Mouse (Mus musculus) forebrain, embryonic 15.5 days (tissue): Measurements from ENCODE around the gene Clrn3. TPM values are rescaled to one million over a fixed set of nuclear protein-coding genes. Genes with fewer than 3 reads are reported as not detected.

ENCODE experiments used
- ATAC-seq: fragments of 200-750 bp; cut with Nextera tagmentation; replicated peaks from 2 replicates; pipeline ENCODE4 v1.8.0; 2017; ENCODE audit warnings: mild to moderate bottlenecking, moderate TSS enrichment, moderate library complexity
- H3K27ac ChIP-seq: fragments of 300-500 bp; sonication (generic); replicated peaks from 2 replicates; pipeline ENCODE4 v1.5.1; 2015; ENCODE audit warnings: mild to moderate bottlenecking, inconsistent platforms
- H3K27me3 ChIP-seq: fragments of 300-500 bp; sonication (generic); 2 replicates; pipeline ENCODE4 v1.6.1; 2015; ENCODE audit warnings: inconsistent platforms
- H3K36me3 ChIP-seq: fragments of 300-500 bp; sonication (generic); 2 replicates; pipeline ENCODE4 v1.6.1; 2015; ENCODE audit warnings: mild to moderate bottlenecking, inconsistent platforms
- H3K4me1 ChIP-seq: fragments of 300-500 bp; sonication (generic); 2 replicates; pipeline ENCODE4 v1.6.1; 2015; ENCODE audit warnings: inconsistent platforms
- H3K4me2 ChIP-seq: fragments of 300-500 bp; sonication (generic); replicated peaks from 2 replicates; pipeline ENCODE4 v1.6.1; 2015; ENCODE audit warnings: mild to moderate bottlenecking, inconsistent platforms
- H3K4me3 ChIP-seq: fragments of 300-500 bp; sonication (generic); 2 replicates; pipeline ENCODE4 v1.5.1; 2015; ENCODE audit warnings: mild to moderate bottlenecking, inconsistent platforms
- H3K9ac ChIP-seq: fragments of 300-500 bp; sonication (generic); replicated peaks from 2 replicates; pipeline ENCODE4 v1.6.1; 2015; ENCODE audit warnings: mild to moderate bottlenecking, inconsistent platforms
- H3K9me3 ChIP-seq: fragments of 300-500 bp; sonication (generic); 2 replicates; pipeline ENCODE4 v1.6.1; 2016; ENCODE audit warnings: inconsistent platforms
- WGBS: fragments of 180-500 bp; shearing (Covaris S2); methylation state at CpG from one replicate; pipeline ENCODE4 v1.1.7; 2015; ENCODE audit warnings: mixed read lengths; 5-methylcytosine and 5-hydroxymethylcytosine counted together
- polyA plus RNA-seq: library from polyadenylated mRNA; unstranded; fragments of >200 nt; fragmentation: Nextera tagmentation; extraction: Ambion mirVana; gene quantifications from 2 replicates; pipeline ENCODE4 v1.2.1, GENCODE M21; 2015

The Clrn3 gene
- polyA plus RNA-seq, 1 experiment from 2014 or later, result not detected

GRCm38 (mm10) chr7:135534548-135535189 lies 6.2 kb upstream of the Clrn3 start:
- no peaks in the 10 kb centered on the region for H3K9me3 ChIP-seq
- no peak overlapping the region for H3K4me3 ChIP-seq
- peaks cover 5% of the 10 kb centered on the region; the same call in 1 of the 2 replicates for H3K4me1 ChIP-seq
- no peak overlapping the region for H3K27ac ChIP-seq
- 60% methylated on average over 2 of the region's 2 CpGs for WGBS
- H3K36me3 ChIP-seq, result no peaks in the 10 kb centered on the region
- H3K4me2 ChIP-seq, result no peak overlapping the region
- H3K9ac ChIP-seq, result no peak overlapping the region
- peaks cover 8% of the 10 kb centered on the region; the same call in 1 of the 2 replicates for H3K27me3 ChIP-seq
- no peak for ATAC-seq

- Histone ChIP-seq H3K4me2 (no peak overlapping the region), H3K27ac (no peak overlapping the region), H3K4me3 (no peak overlapping the region), H3K27me3 (no peaks in the 10 kb centered on the region), H3K9me3 (no peaks in the 10 kb centered on the region), H3K9ac (no peak overlapping the region), H3K36me3 (no peaks in the 10 kb centered on the region), H3K4me1 (no peaks in the 10 kb centered on the region)
- WGBS, result 84% methylated on average over 2 of the region's 2 CpGs
- ATAC-seq, result no peak
Measured at GRCm38 (mm10) chr7:135529068-135529467, 614 bp upstream of the Clrn3 start.

GRCm38 (mm10) chr7:135527169-135527568 lies 1.3 kb downstream of the Clrn3 start:
- no peak overlapping the region for H3K4me2 ChIP-seq
- no peaks in the 10 kb centered on the region for H3K4me1 ChIP-seq
- no peaks in the 10 kb centered on the region for H3K36me3 ChIP-seq
- H3K27ac ChIP-seq, result no peak overlapping the region
- no peaks in the 10 kb centered on the region for H3K9me3 ChIP-seq
- WGBS, result 79% methylated on average over 3 of the region's 3 CpGs
- H3K4me3 ChIP-seq, result no peak overlapping the region
- H3K27me3 ChIP-seq, result no peaks in the 10 kb centered on the region
- no peak overlapping the region for H3K9ac ChIP-seq
- ATAC-seq, result no peak

GRCm38 (mm10) chr7:135526574-135527152 lies 1.8 kb downstream of the Clrn3 start:
- no peaks in the 10 kb centered on the region for H3K36me3 ChIP-seq

GRCm38 (mm10) chr7:135524424-135524967 lies 4.0 kb downstream of the Clrn3 start:
- 89% methylated on average over 6 of the region's 6 CpGs for WGBS
- no peak overlapping the region for H3K9ac ChIP-seq
- no peaks in the 10 kb centered on the region for H3K36me3 ChIP-seq
- H3K4me3 ChIP-seq, result no peak overlapping the region
- H3K27ac ChIP-seq, result no peak overlapping the region
- no peak for ATAC-seq
- H3K27me3 ChIP-seq, result no peaks in the 10 kb centered on the region
- H3K4me2 ChIP-seq, result no peak overlapping the region
- no peaks in the 10 kb centered on the region for H3K9me3 ChIP-seq
- no peaks in the 10 kb centered on the region for H3K4me1 ChIP-seq

More at GRCm38 (mm10) chr7:135526574-135527152, 1.8 kb downstream of the Clrn3 start:
- H3K9ac ChIP-seq, result no peak overlapping the region
- H3K4me2 ChIP-seq, result no peak overlapping the region
- ATAC-seq, result no peak
- H3K27ac ChIP-seq, result no peak overlapping the region
- no peaks in the 10 kb centered on the region for H3K4me1 ChIP-seq
- H3K9me3 ChIP-seq, result no peaks in the 10 kb centered on the region
- H3K4me3 ChIP-seq, result no peak overlapping the region
- WGBS, result 92% methylated on average over 3 of the region's 3 CpGs
- no peaks in the 10 kb centered on the region for H3K27me3 ChIP-seq

GRCm38 (mm10) chr7:135523981-135524380 lies 4.5 kb downstream of the Clrn3 start:
- no peak for ATAC-seq
- 40% methylated on average over 4 of the region's 4 CpGs for WGBS

GRCm38 (mm10) chr7:135521755-135522512 lies 6.5 kb downstream of the Clrn3 start:
- Histone ChIP-seq H3K9ac (no peak overlapping the region), H3K36me3 (no peaks in the 10 kb centered on the region), H3K4me3 (no peak overlapping the region), H3K27me3 (no peaks in the 10 kb centered on the region), H3K4me2 (no peak overlapping the region), H3K4me1 (no peaks in the 10 kb centered on the region), H3K9me3 (no peaks in the 10 kb centered on the region), H3K27ac (no peak overlapping the region)
- no peak for ATAC-seq
- WGBS, result 75% methylated on average over 15 of the region's 15 CpGs

More at GRCm38 (mm10) chr7:135523981-135524380, 4.5 kb downstream of the Clrn3 start:
- H3K4me2 ChIP-seq, result no peak overlapping the region
- H3K4me3 ChIP-seq, result no peak overlapping the region
- H3K36me3 ChIP-seq, result no peaks in the 10 kb centered on the region
- no peaks in the 10 kb centered on the region for H3K27me3 ChIP-seq
- H3K4me1 ChIP-seq, result no peaks in the 10 kb centered on the region
- H3K27ac ChIP-seq, result no peak overlapping the region
- no peak overlapping the region for H3K9ac ChIP-seq
- H3K9me3 ChIP-seq, result no peaks in the 10 kb centered on the region

GRCm38 (mm10) chr7:135520241-135520640 lies 8.2 kb downstream of the Clrn3 start:
- Histone ChIP-seq H3K27me3 (no peaks in the 10 kb centered on the region), H3K4me2 (no peak overlapping the region), H3K9me3 (no peaks in the 10 kb centered on the region), H3K27ac (no peak overlapping the region), H3K4me3 (no peak overlapping the region), H3K4me1 (no peaks in the 10 kb centered on the region), H3K36me3 (no peaks in the 10 kb centered on the region), H3K9ac (no peak overlapping the region)
- 62% methylated on average over 5 of the region's 5 CpGs for WGBS
- no peak for ATAC-seq

- H3K27ac ChIP-seq, result no peak overlapping the region
Measured at GRCm38 (mm10) chr7:135517191-135517590, 11.3 kb downstream of the Clrn3 start.

GRCm38 (mm10) chr7:135511723-135512122 lies 16.7 kb downstream of the Clrn3 start:
- no peak for ATAC-seq
- Histone ChIP-seq H3K4me1 (no peaks in the 10 kb centered on the region), H3K27me3 (no peaks in the 10 kb centered on the region), H3K4me2 (no peak overlapping the region), H3K36me3 (no peaks in the 10 kb centered on the region), H3K4me3 (no peak overlapping the region), H3K9me3 (no peaks in the 10 kb centered on the region), H3K27ac (no peak overlapping the region), H3K9ac (no peak overlapping the region)
- WGBS, result 83% methylated on average over 3 of the region's 3 CpGs

More at GRCm38 (mm10) chr7:135517191-135517590, 11.3 kb downstream of the Clrn3 start:
- Histone ChIP-seq H3K36me3 (no peaks in the 10 kb centered on the region), H3K9me3 (no peaks in the 10 kb centered on the region), H3K4me1 (no peaks in the 10 kb centered on the region), H3K9ac (no peak overlapping the region), H3K4me3 (no peak overlapping the region), H3K4me2 (no peak overlapping the region), H3K27me3 (no peaks in the 10 kb centered on the region)
- ATAC-seq, result no peak
- WGBS, result 81% methylated on average over 4 of the region's 4 CpGs

GRCm38 (mm10) chr7:135510431-135510830 lies 18.0 kb downstream of the Clrn3 start:
- Histone ChIP-seq H3K4me3 (no peak overlapping the region), H3K4me1 (no peaks in the 10 kb centered on the region), H3K36me3 (no peaks in the 10 kb centered on the region), H3K4me2 (no peak overlapping the region), H3K9me3 (no peaks in the 10 kb centered on the region), H3K27ac (no peak overlapping the region), H3K9ac (no peak overlapping the region), H3K27me3 (no peaks in the 10 kb centered on the region)
- 94% methylated on average over 5 of the region's 5 CpGs for WGBS
- no peak for ATAC-seq

GRCm38 (mm10) chr7:135509272-135509671 lies 19.2 kb downstream of the Clrn3 start:
- ATAC-seq, result no peak

More at GRCm38 (mm10) chr7:135509272-135509671, 19.2 kb downstream of the Clrn3 start:
- Histone ChIP-seq H3K4me2 (no peak overlapping the region), H3K4me1 (no peaks in the 10 kb centered on the region), H3K4me3 (no peak overlapping the region), H3K27me3 (no peaks in the 10 kb centered on the region), H3K27ac (no peak overlapping the region), H3K9ac (no peak overlapping the region), H3K9me3 (no peaks in the 10 kb centered on the region), H3K36me3 (no peaks in the 10 kb centered on the region)
- 93% methylated on average over 3 of the region's 3 CpGs for WGBS
